Mouse (Mus musculus) central nervous system, embryonic 11.5 days (tissue): ENCODE data around the gene Insig1. TPM values are rescaled to one million over a fixed set of nuclear protein-coding genes. Genes with fewer than 3 reads are reported as not detected.

Source experiments
- polyA plus RNA-seq: library from polyadenylated mRNA; depleted of rRNA; stranded (reverse); fragments of >200 nt; gene quantifications from 2 replicates; pipeline ENCODE4 v1.2.3, GENCODE M21; 2012; rRNA removed

Gene Insig1
- 67.7 and 85.1 TPM in 2 replicates for polyA plus RNA-seq

GRCm38 (mm10) chr5:28070828-28071455, at the start of gene Insig1:
Insig1 (plus strand) TSS chr5:28071363.

Other genes with a start within 250 kb of the Insig1 start
- 0.05 and 0.09 TPM in 2 replicates for gene Htr5a, start 229.2 kb upstream of the Insig1 start, polyA plus RNA-seq
- 17.1 and 51.1 TPM in 2 replicates for gene En2, start 94.3 kb downstream of the Insig1 start, polyA plus RNA-seq
- gene Cnpy1, start 174.4 kb downstream of the Insig1 start, polyA plus RNA-seq: 73.4 and 167 TPM in 2 replicates
- gene Rbm33, start 245.8 kb downstream of the Insig1 start, polyA plus RNA-seq: 48.1 and 52.3 TPM in 2 replicates